Mouse (Mus musculus) left cerebral cortex, postnatal 36 days (tissue): ENCODE results near the gene Gba2. TPM values are rescaled to one million over a fixed set of nuclear protein-coding genes. Genes with fewer than 3 reads are reported as not detected.

Experiments used
- DNase-seq, 2 experiments: peaks; one replicate each; pipeline ENCODE4 v3.0.0; 2021 to 2022; ENCODE audit warnings: low spot score in 2 of 2, mixed read lengths in 1 of 2
- intact Hi-C: fragments of 180-260 bp; cut with DNase I; formaldehyde crosslinking; loops from one replicate; pipeline ENCODE4 v1.15.1; 2025
- total RNA-seq, 2 experiments: library from RNA; stranded (reverse); gene quantifications; 2 replicates each; pipeline ENCODE4 v1.2.3; 2021

The Gba2 gene
- total RNA-seq, 2 experiments from 2014 or later, result 64.9 to 71.9 TPM

DNA sequence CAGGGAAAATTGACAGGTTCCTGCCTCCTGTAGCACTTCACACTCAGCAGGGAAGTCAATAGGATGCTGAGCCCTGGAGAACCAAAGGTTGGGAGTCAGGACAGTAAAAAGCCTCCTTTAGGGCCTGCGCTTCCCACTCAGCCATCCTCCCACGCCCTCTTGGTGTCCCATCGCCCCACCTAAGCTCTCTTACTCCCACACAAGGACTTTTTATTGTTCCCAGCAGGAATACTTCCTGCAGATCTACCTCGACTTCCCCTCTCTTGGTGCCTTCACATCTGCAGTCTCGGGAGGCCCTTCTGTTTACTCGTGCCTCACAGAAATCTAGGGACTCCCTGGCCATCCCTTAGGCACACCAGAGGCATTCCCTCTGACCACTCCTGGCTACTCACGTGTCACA lies 4.7 kb upstream of the Gba2 start:
- intact Hi-C loops, result no loop called here
- DNase-seq, result no peak

DNA sequence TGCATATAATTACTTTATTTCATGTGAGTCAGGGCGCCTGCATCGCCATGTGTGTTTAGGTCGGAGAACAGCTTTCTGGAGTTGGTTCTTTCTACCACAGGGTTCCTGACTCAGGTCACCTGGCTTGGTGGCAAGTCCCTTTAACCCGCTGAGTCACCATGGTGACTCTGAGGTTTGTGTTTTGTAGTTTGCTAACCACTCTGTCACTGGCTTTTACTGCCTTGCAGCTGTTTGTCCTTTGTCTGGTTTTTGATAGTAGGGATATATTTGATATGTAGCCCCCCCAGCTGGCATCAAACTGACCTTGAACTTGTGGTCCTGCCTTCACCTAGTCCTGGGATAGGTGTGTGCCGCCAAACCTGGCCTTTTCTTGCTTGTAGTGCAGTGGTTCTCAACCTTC lies 3.6 kb upstream of the Gba2 start:
- DNase-seq, result no peak
- intact Hi-C loops, result no loop called here

DNA sequence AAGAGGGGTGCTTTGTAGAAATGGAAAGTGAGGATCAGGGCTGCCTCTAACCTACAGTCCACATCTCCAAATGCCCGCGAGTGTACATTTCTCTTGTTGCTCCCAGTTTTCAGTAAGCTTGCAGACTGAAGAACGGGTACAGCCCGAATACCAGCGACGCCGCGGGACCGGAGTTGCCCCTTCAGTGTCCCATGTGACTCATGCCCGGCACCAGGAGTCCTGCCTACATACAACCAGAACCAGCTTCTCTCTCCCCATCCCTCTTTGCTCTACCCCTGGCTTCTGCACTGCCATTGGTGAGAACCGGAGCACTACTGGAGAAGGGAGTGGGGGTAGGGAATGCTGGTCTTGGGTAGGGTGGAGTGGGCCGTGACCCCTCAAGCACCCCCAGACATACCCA lies 2.7 kb upstream of the Gba2 start:
- no peak for DNase-seq
- intact Hi-C loops, result no loop called here

DNA sequence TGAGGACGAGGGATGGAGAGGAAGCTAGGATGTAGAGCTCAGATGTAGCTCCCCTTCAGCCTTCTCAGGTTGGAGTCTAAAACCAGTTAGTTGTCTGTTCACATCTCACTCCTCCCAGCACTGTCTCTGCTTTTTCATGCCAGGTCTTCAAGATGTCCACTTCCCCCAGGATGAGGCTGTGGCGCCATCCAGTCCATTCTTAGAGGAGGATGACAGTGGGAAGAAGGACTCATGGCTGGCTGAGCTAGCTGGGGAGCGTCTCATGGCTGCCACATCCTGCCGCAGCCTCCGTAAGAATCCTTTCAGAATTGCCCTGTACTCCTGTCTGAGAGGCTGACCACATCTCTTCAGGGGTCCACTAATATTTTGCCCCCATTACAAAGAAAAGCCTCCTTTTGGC lies 2.0 kb upstream of the Gba2 start:
- DNase-seq, result no peak
- intact Hi-C loops, result no loop called here

DNA sequence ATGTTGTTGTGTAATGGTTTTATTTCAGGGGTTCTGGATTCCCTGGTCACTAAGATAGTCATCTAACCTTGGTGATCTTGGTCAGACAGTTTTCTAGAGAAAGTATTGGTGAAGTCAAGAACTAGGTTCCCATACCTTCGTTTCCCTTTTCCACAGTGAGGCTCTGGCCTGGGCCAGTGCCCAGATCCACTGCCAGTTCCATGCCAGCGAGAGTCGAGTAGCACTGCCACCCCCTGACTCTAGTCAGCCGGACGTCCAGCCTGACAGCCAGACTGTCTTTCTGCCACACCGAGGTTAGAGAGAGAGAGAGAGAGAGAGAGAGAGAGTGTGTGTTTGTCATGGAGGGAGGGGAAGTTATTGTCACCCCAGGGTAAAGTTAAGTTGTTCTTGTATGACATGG lies 1.1 kb upstream of the Gba2 start:
- intact Hi-C loops, result loop anchor here (2.0 kb wide), 1 partner anchor 17 kb away; the partner anchor contains the start of genes Creb3 and Tln1
- DNase-seq, result no peak

DNA sequence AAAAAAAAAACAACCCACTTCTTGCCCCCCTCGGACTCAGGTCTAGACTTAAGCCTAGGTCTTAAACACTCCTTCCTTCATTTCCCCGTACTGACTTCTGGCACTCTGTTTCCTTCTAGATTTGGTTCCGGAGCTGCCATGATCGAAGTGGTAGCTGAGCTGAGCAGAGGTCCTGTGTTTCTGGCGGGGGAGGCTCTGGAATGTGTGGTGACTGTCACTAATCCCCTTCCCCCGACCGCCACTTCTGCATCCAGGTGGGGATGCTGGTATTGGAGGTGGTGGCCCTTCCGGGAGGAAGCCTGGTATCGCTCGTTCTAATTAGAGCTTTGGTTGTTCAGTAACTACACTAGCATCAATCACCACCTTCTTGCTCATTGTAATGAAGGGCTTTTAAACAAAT lies 583 bp upstream of the Gba2 start:
- intact Hi-C loops, result loop anchor here (2.0 kb wide), 1 partner anchor 16 kb away; the partner anchor contains the start of genes Creb3 and Tln1

DNA sequence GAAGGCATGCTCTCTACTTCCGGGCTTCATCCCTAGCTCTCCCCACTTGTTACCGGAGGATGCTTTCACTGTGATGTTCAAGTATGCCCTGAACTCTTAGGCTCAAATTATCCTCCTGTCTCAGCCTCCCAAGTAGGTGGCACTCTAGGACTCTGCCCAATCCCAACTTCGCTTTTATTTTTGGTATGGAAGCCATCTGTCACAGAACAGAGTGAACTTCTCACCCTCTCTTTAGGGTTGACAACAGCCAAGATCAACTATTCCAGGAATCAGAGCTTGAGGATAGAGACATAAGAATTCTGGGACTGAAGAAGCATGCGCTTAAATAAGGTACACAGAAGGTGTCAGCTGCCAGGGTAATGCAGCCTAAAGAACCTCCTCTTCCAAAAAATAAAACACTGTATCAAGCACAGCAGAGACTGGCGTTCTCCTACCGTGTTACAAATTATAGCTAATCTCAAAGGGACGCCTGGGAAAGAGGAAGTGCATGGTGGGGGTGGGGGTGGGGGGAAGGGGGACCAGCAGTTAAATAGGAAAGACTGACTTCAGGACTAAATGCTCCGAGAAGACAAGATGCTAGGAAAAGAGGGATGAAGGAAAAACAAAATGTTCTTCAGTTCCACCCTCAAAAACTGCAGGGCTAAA lies 1.3 kb downstream of the Gba2 start:
- DNase-seq, result no peak
- intact Hi-C loops, result no loop called here

More for the DNA sequence above, 583 bp upstream of the Gba2 start:
- no peak for DNase-seq

DNA sequence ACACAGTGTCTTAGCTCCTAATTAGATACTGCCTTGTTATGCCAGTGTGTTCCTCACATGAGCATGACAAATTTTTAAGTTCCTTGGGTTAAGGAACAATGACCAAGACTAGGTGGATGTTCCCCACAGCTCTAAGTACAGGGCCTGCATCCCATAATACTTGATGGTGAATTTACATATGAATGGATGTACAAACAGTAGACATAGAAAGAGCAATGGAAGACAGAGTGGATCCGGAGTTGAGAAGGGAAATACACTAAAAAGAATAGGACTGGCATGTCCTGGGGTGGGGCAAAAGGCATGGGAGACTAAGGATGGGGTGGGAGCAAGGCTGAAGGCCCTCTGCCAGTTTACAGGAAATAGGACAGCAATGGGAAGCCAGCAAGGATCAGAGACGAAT lies 3.3 kb downstream of the Gba2 start:
- no peak for DNase-seq
- intact Hi-C loops, result no loop called here

DNA sequence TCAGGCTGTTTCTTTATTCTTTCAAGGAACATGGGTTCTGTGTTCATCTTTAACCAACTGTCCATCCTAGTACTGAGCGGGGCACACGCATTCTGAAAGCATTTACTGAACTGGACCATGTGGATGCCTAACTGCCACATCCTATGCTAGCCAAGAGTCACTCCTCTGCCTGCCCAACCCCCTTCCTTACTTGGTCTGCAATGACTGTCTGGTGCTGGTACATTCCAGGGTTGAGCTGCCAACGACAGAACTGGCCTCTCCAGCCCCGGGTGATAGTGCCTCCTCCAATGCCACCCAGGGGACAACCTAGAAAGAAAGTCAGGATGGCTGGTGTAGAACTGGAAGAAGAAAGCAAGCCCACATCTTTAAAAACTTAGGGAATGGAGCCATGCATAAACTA lies 5.1 kb downstream of the Gba2 start:
- no peak for DNase-seq
- intact Hi-C loops, result no loop called here

DNA sequence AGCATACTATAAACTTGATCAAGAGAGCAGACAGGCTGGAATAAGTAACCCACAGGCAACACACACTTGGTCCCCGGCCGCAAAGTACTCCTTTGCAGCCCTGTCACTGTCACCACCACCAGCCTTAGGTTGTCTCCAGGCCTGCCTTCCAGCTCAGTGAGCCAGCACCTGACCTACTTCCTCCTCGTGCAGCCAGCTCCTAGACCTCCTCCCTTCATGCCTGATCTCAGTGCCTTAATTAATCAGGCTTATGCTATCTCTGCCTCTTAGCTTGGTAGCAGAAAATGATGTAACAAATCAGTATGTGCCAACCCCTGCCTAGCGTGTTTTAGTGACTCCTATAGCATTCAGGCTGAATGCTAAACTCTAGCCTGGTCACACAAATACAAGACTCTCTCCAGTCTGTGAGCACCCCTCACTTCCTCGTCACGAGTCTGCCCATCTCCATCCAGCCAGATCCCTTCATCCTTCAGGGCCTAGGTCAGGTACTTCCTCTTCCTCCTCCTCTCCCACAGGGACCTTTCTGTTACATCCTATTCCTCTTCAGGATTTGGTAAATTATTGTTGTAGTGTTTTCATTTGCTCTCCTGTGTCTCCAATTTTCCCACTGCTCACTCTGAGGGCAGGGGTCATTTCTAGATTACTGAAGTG lies 7.2 kb downstream of the Gba2 start:
- intact Hi-C loops, result no loop called here
- no peak for DNase-seq

DNA sequence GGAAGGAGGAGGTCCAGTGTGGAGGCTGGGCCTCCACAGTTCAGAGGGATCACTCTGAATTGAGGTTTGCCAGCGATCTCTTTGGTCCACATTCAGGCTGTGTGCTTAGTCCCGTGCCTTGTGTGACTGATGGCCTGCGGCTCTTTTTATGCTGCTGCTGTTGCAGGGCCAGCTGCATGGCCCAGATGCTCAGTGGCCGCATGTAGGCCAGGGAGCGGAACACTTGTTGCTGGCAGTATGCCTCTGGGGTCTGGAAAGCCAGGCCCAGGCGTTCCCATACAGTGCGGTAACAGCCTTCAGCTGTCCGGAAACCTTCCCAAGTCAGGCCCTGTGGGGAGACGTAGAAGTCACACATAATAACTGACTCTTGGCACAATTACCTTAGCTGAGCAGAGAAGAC lies 11.5 kb downstream of the Gba2 start:
- intact Hi-C loops, result loop anchor here (10.0 kb wide), 1 partner anchor 532 kb away; the partner anchor contains the start of gene Stoml2
- no peak for DNase-seq

DNA sequence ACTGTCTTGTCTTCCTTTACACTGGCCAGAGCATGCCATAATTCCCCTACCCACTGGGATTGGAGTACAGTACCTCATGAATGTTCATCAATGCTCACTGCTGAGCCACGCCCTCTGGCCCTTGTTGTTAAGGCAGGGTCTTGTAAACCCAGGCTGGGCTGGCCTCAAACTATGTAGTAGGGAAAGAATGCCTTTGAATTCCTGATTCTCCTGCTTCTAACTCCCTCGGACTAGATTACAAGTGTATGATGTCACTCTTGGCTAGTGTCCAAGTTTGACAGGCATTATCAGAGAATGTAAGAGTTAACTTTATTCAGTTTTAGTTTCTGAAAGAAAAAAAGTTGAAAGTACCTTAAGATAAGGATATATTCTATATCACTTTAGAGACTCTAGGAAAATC lies 14.4 kb downstream of the Gba2 start:
- intact Hi-C loops, result loop anchor here (10.0 kb wide), 1 partner anchor 529 kb away; the partner anchor contains the start of gene Stoml2
- no peak for DNase-seq

DNA sequence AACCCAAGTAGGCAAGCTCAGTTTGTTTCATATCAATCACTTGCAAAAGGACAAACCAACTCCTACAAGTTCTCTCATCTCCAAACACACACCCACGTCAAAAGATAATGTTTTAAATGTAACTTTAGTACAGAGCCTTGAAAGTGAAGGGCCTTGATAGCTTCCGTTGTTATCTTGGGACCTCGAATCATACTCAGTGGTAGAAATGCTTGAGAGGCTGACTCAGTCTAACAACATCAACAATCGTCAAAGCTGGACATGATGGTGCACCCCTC lies 15.1 kb downstream of the Gba2 start:
- intact Hi-C loops, result loop anchor here (2.0 to 10.0 kb wide), 3 partner anchors 15 to 529 kb away; partner anchors contain the start of genes Gba2, Rgp1 and Stoml2
- DNase-seq, result no peak

DNA sequence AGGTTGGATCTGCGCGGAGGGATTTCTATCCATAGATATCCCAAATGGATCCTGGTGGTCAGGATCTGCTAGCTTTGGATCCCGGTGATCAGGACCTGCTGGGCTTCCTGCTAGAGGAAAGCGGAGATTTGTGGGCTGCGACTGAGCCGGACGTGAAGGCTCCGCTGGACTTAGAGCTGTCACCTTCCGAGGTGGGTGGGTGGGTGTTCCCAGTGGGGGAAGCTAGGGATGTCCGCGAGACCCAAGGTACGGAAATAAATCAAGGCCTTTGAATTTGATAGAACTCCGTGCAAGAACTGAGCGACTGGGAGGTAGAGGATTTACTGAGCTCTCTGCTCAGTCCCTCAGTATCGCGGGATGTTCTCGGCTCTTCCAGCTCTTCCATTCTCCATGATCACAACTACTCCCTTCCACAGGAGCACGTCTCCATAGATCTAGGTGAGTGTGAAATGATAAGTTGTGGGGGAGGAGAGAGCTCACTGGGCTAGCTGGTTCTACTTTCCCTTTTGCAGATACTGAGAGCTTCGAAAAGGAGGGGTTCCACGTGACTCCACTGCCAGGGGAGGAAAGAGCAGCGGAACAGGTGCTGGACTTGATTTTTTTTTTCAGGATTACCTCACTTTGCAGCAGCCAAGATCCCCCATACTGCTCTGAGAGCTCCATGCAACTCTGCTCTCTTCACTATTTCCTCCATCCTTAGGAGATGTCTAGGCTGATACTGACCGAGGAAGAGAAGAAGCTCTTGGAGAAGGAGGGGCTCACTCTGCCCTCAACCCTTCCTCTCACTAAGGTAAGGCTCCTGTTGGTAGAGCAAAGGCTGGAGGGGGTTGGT lies 15.7 kb downstream of the Gba2 start:
- no peak for DNase-seq
- intact Hi-C loops, result loop anchor here (2.0 to 10.0 kb wide), 3 partner anchors 16 to 528 kb away; partner anchors contain the start of genes Gba2, Rgp1 and Stoml2

DNA sequence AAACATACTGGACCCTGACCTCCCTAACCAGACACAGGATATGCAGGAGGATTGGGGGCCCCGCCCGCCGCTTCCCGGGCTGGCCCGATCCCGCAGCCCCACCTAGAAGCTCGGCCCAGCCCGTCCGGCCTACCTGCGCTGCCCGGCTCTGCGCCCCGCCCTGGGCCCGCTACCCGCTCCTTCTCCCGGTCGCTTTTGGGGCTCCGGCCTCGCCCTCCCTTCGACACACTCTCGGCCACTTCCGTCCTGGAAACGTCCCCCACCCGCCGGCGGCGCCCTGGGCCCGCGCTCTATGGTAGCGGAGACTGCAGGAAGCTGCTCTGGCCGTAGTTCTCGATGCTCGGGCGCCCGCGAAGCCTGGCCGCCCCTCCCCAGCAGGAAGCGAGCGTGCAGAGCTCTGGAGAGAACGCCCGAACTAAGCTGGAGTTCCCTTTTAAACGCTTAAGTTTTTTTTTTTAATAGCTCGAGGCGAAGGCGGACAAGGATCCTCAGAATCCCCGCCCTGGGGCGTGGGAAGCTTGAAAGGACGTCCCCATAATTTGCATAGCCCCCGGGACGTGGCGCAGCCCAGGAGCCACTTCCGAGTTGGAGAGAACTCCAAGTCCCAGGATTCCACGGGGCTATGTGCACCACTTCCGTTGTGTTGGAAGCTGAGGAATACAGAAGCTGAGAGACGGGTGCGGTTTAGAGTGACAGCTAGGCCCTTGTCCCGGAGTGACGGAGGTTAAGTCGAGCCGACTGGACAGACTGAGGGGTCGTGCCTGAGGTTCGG lies 16.5 kb downstream of the Gba2 start, which contains the start of the genes Creb3 and Tln1:
Gene Creb3, plus strand, starts transcription at position 336 of the 772 bp plus-strand sequence.
Gene Tln1, minus strand, starts transcription at position 695 of the 772 bp plus-strand sequence.
- intact Hi-C loops, result loop anchor here (2.0 to 10.0 kb wide), 3 partner anchors 17 to 527 kb away; partner anchors contain the start of genes Gba2, Rgp1 and Stoml2
- peak; percentile 95 to 96 for DNase-seq

DNA sequence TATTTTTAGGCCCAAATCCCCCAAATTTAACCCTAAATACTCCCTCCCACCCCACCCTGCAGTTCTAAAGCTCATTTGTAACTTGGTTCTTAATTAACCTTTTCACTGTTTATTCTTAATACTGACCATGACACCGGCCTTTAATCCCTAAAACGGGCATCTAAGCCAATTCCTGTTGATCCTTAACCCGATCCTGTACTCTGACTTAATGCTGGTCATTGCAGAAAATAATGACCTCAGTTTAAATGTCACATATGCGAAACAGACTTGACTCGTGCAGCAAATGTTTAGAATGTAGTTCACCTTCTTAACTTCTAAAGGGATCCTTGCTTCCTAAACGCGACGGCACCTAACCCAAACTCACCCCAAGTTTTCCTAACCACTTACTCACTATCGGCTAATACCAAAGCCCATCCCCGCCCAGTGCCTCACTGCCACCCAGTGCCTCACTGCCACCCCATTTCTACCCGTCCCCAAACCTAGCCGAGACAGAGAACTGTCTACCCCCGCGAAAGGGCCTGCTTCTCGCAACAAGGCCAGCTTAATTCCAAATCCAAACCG lies 17.2 kb downstream of the Gba2 start:
- intact Hi-C loops, result loop anchor here (10.0 kb wide), 1 partner anchor 527 kb away; the partner anchor contains the start of gene Stoml2

DNA sequence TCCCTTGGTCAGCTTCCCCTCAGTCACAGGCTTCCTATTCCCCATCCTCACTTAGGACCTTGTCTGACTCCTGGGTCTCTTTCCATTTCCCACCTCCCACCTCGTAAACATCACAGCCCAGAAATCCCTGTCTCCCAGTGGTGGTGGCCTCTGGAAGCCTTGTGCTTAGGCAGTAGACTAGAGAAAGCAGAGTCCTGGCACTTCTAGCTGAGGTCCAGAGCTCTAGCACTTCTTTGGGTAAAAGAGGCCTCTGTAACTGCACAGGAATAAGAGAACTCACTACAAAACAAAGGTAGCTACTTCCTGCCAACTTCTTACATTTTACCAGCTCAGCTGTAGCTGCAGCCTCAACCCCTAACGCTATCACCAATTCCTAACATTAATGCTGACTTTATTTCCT lies 17.7 kb downstream of the Gba2 start:
- intact Hi-C loops, result loop anchor here (10.0 kb wide), 1 partner anchor 526 kb away; the partner anchor contains the start of gene Stoml2
- no peak for DNase-seq

More for the DNA sequence above, 17.2 kb downstream of the Gba2 start:
- DNase-seq, result no peak

DNA sequence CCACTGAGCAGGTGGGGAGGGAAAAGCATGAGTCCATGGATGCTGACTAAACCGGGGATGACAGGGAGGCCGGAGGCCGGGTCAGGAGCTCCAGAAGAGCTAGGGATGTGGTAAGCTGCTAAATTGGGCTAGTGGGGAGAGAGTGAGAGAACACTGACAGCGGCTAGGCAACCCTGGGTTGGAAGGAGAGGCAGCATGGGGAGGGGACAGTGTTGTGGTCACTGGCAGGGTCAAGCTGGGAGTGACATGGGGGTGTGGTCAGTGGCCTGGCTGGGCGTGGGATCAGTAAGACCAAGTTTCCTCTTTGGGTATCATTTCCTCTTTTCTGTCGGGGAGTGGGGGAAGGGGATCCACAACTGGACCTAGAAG lies 18.4 kb downstream of the Gba2 start:
- intact Hi-C loops, result loop anchor here (10.0 kb wide), 1 partner anchor 525 kb away; the partner anchor contains the start of gene Stoml2
- DNase-seq, result no peak
